Mouse (Mus musculus) olfactory bulb, adult 2 months (tissue): ENCODE measurements around the gene Ppfia1. TPM values are rescaled to one million over a fixed set of nuclear protein-coding genes. Genes with fewer than 3 reads are reported as not detected.
A peak's percentile ranks its signal among the peaks of the same experiment; 100 is the strongest.

Experiments used
- H3K27ac ChIP-seq: fragments of 200-500 bp; 2 replicates; pipeline ENCODE4 v1.5.1; 2012; ENCODE audit warnings: low read depth, low read length; ENCODE audit not compliant: insufficient read depth
- H3K4me1 ChIP-seq: fragments of 200-500 bp; 2 replicates; pipeline ENCODE4 v1.6.1; 2012; ENCODE audit warnings: low read length; ENCODE audit not compliant: control insufficient read depth, insufficient read depth
- H3K4me3 ChIP-seq: fragments of 200-500 bp; 2 replicates; pipeline ENCODE4 v1.5.1; 2012; ENCODE audit warnings: mild to moderate bottlenecking, low read depth, low read length, moderate library complexity; ENCODE audit not compliant: insufficient read depth
- CTCF ChIP-seq: fragments of 200-500 bp; IDR thresholded peaks from 2 replicates; pipeline ENCODE4 v1.5.1; 2012; ENCODE audit warnings: low read depth, mild to moderate bottlenecking, low read length, moderate library complexity; ENCODE audit not compliant: insufficient read depth
- POLR2A ChIP-seq: fragments of 200-500 bp; IDR thresholded peaks from 2 replicates; pipeline ENCODE4 v1.6.1; 2012; ENCODE audit warnings: mild to moderate bottlenecking, low read depth, low read length, moderate library complexity; ENCODE audit not compliant: insufficient read depth
- WGBS: fragments of 180-500 bp; shearing (Covaris S2); methylation state at CpG from one replicate; pipeline ENCODE4 v1.1.7; 2018; 5-methylcytosine and 5-hydroxymethylcytosine counted together
- polyA plus RNA-seq: library from polyadenylated mRNA; stranded (reverse); fragments of >200 nt; gene quantifications from 2 replicates; pipeline ENCODE4 v1.2.4, GENCODE M21; 2012; ENCODE audit warnings: low replicate concordance; ENCODE audit not compliant: missing spikeins, insufficient read depth, insufficient read length

Gene Ppfia1
- polyA plus RNA-seq, 1 experiment, result not detected

GRCm38 (mm10) chr7:144479569-144479968 lies 74.0 kb downstream of the Ppfia1 start:
- no peak overlapping the region for H3K27ac ChIP-seq

GRCm38 (mm10) chr7:144475741-144476140 lies 77.8 kb downstream of the Ppfia1 start:
- Histone ChIP-seq H3K27ac (no peak overlapping the region), H3K4me1 (peaks cover 2% of the 10 kb centered on the region; the same call in 1 of the 2 replicates), H3K4me3 (no peak overlapping the region)
- whole genome bisulfite sequencing, result 86% methylated on average over 3 of the region's 3 CpGs
- TF ChIP-seq CTCF, result no peak
- no peak for TF ChIP-seq POLR2A

More at GRCm38 (mm10) chr7:144479569-144479968, 74.0 kb downstream of the Ppfia1 start:
- Histone ChIP-seq H3K4me3 (no peak overlapping the region), H3K4me1 (peaks cover 6% of the 10 kb centered on the region)
- WGBS, result 85% methylated on average over 1 of the region's 1 CpGs
- TF ChIP-seq CTCF (no peak), POLR2A (no peak)

DNA sequence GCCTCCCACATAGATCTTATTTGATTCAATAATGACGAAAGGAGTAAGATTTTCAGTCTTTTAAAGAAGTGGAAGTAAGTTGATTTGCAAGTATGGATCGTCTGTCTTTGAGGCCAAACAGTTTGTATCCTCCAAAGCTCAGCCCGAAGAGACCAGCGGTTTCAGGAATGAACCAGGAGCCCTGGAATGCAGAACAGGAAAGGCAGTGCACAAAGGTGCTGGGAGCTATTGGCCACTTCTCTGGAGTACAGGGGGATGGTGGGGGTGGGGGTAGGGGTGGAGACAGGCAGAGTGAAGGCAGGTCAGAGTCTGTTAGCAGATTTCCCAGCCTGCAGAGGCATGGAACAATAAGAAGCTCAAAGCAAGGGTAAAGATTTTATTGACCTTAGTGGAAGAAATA lies 80.0 kb downstream of the Ppfia1 start:
- 73% methylated on average over 4 of the region's 4 CpGs for WGBS
- Histone ChIP-seq H3K4me3 (no peak overlapping the region), H3K4me1 (peaks cover 10% of the 10 kb centered on the region), H3K27ac (no peak overlapping the region)
- TF ChIP-seq CTCF, result no peak
- no peak for TF ChIP-seq POLR2A

- 53% methylated on average over 2 of the region's 2 CpGs for WGBS
- Histone ChIP-seq H3K4me1 (peaks cover 11% of the 10 kb centered on the region), H3K27ac (peak overlapping the region; percentile 55), H3K4me3 (no peak overlapping the region)
- TF ChIP-seq CTCF (no peak), POLR2A (no peak)
These were observed 82.4 kb downstream of the Ppfia1 start for GRCm38 (mm10) chr7:144471103-144471502.

DNA sequence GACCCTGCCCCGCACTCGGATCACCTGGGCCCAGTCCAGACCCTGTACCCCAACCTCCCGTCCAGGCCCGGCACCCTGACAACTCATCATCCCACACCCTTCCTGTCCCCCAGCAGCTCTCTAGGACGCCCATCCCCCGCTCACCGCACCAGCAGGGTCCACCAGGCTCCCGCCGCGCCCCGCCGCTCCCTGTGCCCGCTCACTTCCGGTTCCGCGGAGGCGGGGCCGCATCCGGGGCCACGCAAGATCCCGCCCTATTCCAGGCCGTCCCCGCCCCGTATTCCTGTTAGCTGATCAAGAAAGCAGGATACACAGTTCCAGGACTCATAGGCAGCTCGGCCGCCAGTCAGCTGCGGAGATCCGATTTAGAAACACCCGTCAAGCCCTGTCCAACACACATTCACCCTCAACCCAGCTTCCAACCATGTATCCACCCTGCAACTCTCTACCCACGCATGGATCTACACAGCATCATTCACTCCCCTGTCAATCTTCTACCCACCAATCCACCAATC lies 82.9 kb downstream of the Ppfia1 start, which contains the start of gene Cttn:
Gene Cttn (minus strand): TSS at position 465 of the 515 bp plus-strand sequence.
- H3K27ac ChIP-seq, result peak within 1 kb of the TSS; percentile 55
- TF ChIP-seq CTCF, result no peak
- peak; percentile 76 for TF ChIP-seq POLR2A
- peak within 1 kb of the TSS; percentile 69 for H3K4me3 ChIP-seq
- peaks cover 11% of the 10 kb centered on the region for H3K4me1 ChIP-seq
- 2% methylated on average over 30 of the region's 30 CpGs for WGBS

- Histone ChIP-seq H3K4me3 (peak overlapping the region; percentile 69), H3K4me1 (peaks cover 11% of the 10 kb centered on the region), H3K27ac (no peak overlapping the region)
- WGBS, result 1% methylated on average over 31 of the region's 31 CpGs
- no peak for TF ChIP-seq CTCF
- TF ChIP-seq POLR2A, result no peak
These were observed 83.5 kb downstream of the Ppfia1 start for GRCm38 (mm10) chr7:144469908-144470544.

GRCm38 (mm10) chr7:144469181-144469641 lies 84.3 kb downstream of the Ppfia1 start:
- 7% methylated on average over 4 of the region's 4 CpGs for WGBS
- Histone ChIP-seq H3K27ac (no peak overlapping the region), H3K4me1 (peaks cover 11% of the 10 kb centered on the region), H3K4me3 (peak overlapping the region; percentile 69)
- TF ChIP-seq CTCF (no peak), POLR2A (no peak)

DNA sequence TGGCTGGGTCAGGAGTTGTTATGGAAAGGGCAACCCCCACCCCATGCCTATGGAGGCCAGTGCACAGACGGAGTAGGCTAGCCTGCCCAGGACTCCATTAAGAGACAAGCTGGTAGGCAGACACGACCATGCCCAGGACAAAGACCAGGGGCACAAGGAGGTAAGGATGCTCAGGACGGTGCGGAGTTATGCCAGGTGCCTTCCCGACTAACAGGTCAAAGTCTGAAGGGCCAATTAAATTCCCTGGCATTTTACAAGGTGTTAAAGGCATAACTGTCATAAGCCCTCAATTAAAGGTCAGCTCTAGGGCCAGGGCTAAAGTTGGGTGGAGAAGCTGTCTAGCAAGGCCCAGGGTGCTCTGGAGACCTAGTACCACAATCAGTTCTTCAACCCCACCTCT lies 84.8 kb downstream of the Ppfia1 start:
- 85% methylated on average over 5 of the region's 5 CpGs for WGBS

GRCm38 (mm10) chr7:144462577-144462976 lies 91.0 kb downstream of the Ppfia1 start:
- Histone ChIP-seq H3K27ac (no peak overlapping the region), H3K4me3 (no peak overlapping the region), H3K4me1 (no peaks in the 10 kb centered on the region)
- TF ChIP-seq POLR2A, result no peak
- TF ChIP-seq CTCF, result no peak
- WGBS, result 80% methylated on average over 7 of the region's 7 CpGs

More for the DNA sequence above, 84.8 kb downstream of the Ppfia1 start:
- TF ChIP-seq POLR2A, result no peak
- no peak for TF ChIP-seq CTCF
- no peak overlapping the region for H3K27ac ChIP-seq
- no peak overlapping the region for H3K4me3 ChIP-seq
- H3K4me1 ChIP-seq, result peaks cover 11% of the 10 kb centered on the region
